Mouse (Mus musculus) hindbrain, embryonic 10.5 days (tissue): ENCODE data around the gene Dbx1. TPM values are rescaled to one million over a fixed set of nuclear protein-coding genes. Genes with fewer than 3 reads are reported as not detected.
A peak's percentile ranks its signal among the peaks of the same experiment; 100 is the strongest.

Experiments
- DNase-seq: peaks from one replicate; pipeline ENCODE4 v3.0.0-alpha.2; 2017; ENCODE audit warnings: low spot score
- H3K27ac ChIP-seq: fragments of 300-500 bp; sonication (generic); 2 replicates; pipeline ENCODE4 v1.5.1; 2016; ENCODE audit warnings: mild to moderate bottlenecking, moderate library complexity
- H3K27me3 ChIP-seq: fragments of 300-500 bp; sonication (generic); 2 replicates; pipeline ENCODE4 v1.6.1; 2016; ENCODE audit warnings: mild to moderate bottlenecking; ENCODE audit not compliant: poor library complexity, insufficient read depth, severe bottlenecking
- H3K36me3 ChIP-seq: fragments of 300-500 bp; sonication (generic); 2 replicates; pipeline ENCODE4 v1.6.1; 2016; ENCODE audit warnings: mild to moderate bottlenecking, moderate library complexity
- H3K4me1 ChIP-seq: fragments of 300-500 bp; sonication (generic); replicated peaks from 2 replicates; pipeline ENCODE4 v1.6.1; 2016; ENCODE audit warnings: mild to moderate bottlenecking
- H3K4me3 ChIP-seq: fragments of 300-500 bp; sonication (generic); 2 replicates; pipeline ENCODE4 v1.5.1; 2016; ENCODE audit warnings: mild to moderate bottlenecking, moderate library complexity
- H3K9me3 ChIP-seq: fragments of 300-500 bp; sonication (generic); 2 replicates; pipeline ENCODE4 v1.6.1; 2016; ENCODE audit warnings: mild to moderate bottlenecking, moderate library complexity
- WGBS: fragments of 180-500 bp; shearing (Covaris S2); methylation state at CpG from one replicate; pipeline ENCODE4 v1.1.7; 2016; 5-methylcytosine and 5-hydroxymethylcytosine counted together
- polyA plus RNA-seq: library from polyadenylated mRNA; unstranded; fragments of >200 nt; fragmentation: Nextera tagmentation; extraction: Ambion mirVana; gene quantifications from 2 replicates; pipeline ENCODE4 v1.2.1, GENCODE M21; 2016

Gene Dbx1
- polyA plus RNA-seq, 1 experiment from 2014 or later, result 42.0 TPM

DNA sequence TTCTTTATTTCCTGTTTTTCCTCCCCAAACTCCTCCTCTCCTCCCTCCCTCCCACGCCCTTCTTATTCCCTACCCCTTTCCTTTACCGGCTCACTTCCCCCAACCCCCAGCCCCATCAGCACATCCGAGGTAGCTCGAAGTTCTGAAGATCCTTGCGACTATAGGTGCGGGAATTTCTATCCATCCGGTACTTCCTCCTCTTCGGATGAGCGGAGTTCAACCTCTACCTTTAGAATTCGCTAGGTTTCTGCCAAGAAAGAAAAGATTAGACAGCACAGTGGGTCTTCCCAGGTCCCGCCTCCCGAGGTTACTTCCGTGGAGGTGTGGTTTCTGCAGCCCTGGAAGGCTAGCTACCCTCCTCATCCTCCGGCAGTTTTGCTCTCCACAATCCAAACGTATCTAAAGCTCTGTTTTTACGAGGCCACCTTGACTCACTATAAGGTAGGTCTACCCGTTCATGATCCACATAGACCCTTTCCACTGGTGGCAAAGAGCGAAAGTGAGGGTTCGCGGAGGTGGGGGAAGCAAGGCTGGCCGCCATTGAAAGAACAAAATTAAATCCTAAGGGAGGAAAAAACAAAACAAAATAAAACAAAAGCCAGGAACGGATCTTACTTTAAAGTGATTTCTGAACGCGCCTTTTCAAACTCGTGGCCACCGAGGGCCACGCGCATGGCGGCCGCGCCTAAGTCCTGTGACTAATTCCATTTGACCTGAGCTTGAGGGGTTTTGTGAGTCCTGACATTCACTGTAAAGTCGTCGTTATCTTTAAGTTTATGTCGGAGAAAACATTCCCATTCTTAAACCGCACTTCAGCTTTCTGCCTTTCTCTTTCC, 2.5 kb upstream of the Dbx1 start:
- peak; percentile 28 for DNase-seq
- peaks cover 100% of the 10 kb centered on the region for H3K27me3 ChIP-seq
- H3K27ac ChIP-seq, result peak overlapping the region; percentile 56; the same call in 1 of the 2 replicates
- peaks cover 33% of the 10 kb centered on the region for H3K4me1 ChIP-seq
- no peaks in the 10 kb centered on the region for H3K36me3 ChIP-seq
- H3K9me3 ChIP-seq, result no peaks in the 10 kb centered on the region
- peak overlapping the region; percentile 37 for H3K4me3 ChIP-seq
- 1% methylated on average over 35 of the region's 35 CpGs for WGBS

DNA sequence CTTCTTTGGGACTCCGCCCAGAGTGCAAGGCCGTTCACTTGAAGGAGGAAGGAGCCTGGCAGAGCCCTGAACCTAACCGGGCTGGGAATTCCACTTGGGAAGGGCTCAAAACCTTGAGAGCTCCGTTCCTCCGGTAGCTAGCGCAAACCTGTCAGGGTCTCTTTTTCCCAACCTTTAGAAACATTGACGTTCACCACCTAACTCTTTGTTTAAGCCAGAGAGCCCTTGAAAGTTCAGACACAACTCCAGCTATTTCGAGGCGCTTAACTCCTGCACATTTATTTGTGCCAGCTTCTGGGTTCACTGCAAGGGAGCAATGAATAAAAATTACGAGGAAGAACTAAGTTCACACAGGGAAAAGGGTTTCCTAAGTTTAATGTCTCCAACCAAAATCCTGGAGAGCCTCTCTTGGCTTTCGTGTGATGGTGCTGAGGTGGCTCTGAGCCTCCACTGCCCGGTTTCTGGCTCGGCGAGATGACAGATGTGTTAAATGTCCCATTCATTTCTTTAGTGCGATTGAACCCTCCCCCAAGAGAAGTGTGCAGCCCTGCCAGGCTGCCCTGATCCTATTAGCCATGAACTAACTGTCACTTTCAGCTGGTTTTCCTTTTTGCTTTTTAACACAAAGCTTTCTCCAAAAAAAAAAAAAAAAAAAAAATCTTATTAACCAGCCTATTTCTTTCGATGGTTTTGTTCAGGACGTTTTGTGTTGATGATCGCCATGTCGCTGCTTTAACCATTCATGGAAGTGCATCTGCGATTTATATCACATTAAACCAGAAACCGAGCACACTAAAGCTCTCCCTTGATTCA, 1.4 kb upstream of the Dbx1 start:
- under 1% methylated on average over 21 of the region's 21 CpGs for WGBS
- Histone ChIP-seq H3K9me3 (no peaks in the 10 kb centered on the region), H3K27ac (peak overlapping the region; percentile 46; the same call in 1 of the 2 replicates), H3K36me3 (no peaks in the 10 kb centered on the region), H3K4me1 (peaks cover 44% of the 10 kb centered on the region), H3K27me3 (peaks cover 100% of the 10 kb centered on the region), H3K4me3 (peak overlapping the region; percentile 50; the same call in 1 of the 2 replicates)
- DNase-seq, result peak; percentile 45

DNA sequence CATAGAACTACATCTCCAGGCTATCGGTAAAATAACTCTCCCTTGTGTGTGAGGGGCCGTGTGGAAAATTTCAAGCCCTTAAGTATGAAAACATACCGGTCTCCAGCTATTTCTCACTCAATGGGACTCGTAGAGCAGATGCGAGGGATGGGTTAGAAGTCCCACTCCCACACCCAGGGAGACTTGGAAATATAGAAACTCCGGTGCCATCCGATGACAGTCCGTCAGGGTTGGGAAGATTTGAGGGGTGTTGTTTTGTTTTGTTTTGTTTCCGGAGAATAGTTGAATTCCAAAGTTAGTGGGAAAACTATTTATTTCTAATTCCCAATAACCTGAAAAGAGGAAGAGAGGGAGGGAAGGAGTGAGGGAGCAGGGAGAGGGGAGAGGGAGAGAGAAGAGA, 632 bp upstream of the Dbx1 start:
- H3K4me3 ChIP-seq, result peak overlapping the region; percentile 50; the same call in 1 of the 2 replicates

DNA sequence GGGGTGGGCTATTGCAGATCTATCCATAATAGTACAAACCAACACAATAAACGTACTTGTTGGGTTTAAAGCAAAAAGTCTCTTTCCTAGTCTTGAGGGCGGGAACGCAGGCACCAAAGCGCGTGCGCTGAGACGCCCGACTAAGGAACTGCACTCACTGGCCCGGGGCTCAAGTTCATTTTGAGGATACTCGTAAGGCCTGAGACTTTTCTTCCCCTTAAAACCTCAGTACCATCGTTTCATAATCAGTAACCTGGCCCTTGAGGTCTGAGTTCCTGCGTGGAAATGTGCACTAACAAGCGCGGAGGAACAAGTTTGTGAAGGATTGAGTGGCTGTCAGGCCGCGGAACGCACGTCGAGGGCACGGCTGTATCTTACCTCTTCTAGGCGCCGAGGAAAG, 678 bp downstream of the Dbx1 start:
- 1% methylated on average over 22 of the region's 22 CpGs for WGBS
- peak overlapping the region; percentile 50 for H3K4me3 ChIP-seq
- peaks cover 56% of the 10 kb centered on the region for H3K4me1 ChIP-seq
- H3K27ac ChIP-seq, result peak overlapping the region; percentile 82
- DNase-seq, result peak; percentile 39
- peaks cover 100% of the 10 kb centered on the region for H3K27me3 ChIP-seq
- H3K36me3 ChIP-seq, result peaks cover 7% of the 10 kb centered on the region; the same call in 1 of the 2 replicates
- no peaks in the 10 kb centered on the region for H3K9me3 ChIP-seq

More for the DNA sequence above, 632 bp upstream of the Dbx1 start:
- H3K4me1 ChIP-seq, result peaks cover 52% of the 10 kb centered on the region
- WGBS, result 1% methylated on average over 9 of the region's 9 CpGs
- peaks cover 100% of the 10 kb centered on the region for H3K27me3 ChIP-seq
- no peaks in the 10 kb centered on the region for H3K9me3 ChIP-seq
- DNase-seq, result peak; percentile 20
- H3K36me3 ChIP-seq, result 0 out of 2 replicates have a peak, but pooled peaks cover 2% of the 10 kb centered on the region
- H3K27ac ChIP-seq, result peak overlapping the region; percentile 46; the same call in 1 of the 2 replicates

DNA sequence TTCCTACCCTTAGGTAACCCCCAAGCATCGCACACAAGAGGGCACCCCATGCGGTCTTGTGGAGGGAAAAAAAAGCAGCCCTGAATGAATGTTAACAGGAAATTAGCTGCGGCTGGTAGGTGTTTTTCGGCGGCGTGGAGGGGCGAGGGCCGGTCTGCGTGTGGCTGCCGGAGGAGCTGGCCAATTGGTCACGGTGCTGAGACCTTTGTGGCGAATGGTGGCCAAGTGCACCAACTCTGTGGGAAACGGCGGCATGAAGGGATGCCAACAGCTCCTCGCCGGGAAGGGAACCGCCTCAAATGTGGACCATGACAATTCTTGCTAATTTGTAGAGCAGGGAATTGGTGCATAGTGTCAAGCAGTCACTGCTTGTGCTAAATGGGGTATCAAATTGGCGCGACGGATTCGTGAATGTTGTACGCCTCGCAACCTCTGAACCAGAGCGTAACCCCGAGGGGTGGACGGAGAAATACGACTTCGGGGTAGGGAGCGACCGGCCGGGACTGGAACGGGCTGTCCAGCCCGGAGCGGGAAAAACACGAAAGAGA, 1.5 kb downstream of the Dbx1 start:
- Histone ChIP-seq H3K4me1 (peaks cover 56% of the 10 kb centered on the region), H3K27me3 (peaks cover 100% of the 10 kb centered on the region), H3K9me3 (no peaks in the 10 kb centered on the region), H3K4me3 (peak overlapping the region; percentile 50), H3K27ac (peak overlapping the region; percentile 82), H3K36me3 (peaks cover 7% of the 10 kb centered on the region; the same call in 1 of the 2 replicates)
- under 1% methylated on average over 35 of the region's 35 CpGs for WGBS
- peak; percentile 79 for DNase-seq

DNA sequence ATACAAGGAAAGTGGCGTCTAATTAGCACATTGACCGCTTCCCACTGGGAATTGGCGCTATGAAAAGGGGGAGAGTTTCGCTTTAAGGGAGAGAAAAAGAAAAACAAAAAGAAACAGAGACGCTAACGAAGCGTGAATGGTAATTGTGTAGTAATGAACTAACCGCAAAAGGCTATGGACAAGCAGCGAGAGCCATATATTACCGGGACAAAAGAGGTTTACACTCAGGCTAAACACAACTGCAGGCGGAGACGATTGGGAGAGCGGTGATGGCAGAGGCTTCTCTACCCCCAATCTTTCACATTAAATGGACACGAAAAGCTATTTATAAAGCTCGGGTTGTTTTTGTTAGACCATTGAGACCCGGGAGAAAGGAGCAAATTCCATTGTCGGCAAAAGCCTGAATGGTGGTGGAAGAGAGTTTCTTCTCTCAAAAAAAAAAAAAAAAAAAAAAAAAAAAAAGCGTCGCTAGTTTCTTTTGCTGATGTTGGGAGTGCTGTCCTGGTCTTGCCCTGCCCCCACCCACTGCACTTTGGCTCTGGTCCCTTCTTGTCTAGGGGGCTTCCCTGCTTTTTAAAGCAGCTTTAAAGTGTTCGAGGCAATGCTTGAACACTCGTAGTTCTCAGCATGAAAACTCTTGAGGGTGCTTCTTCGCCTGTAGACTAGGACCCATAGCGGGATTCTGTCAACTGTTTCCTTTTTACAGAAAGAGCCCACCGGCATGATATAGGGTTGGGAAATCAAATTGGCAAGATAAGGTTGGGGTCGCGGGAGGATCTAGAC, 2.2 kb downstream of the Dbx1 start:
- Histone ChIP-seq H3K36me3 (peaks cover 7% of the 10 kb centered on the region; the same call in 1 of the 2 replicates), H3K4me3 (peak overlapping the region; percentile 50), H3K4me1 (peaks cover 56% of the 10 kb centered on the region), H3K27me3 (peaks cover 100% of the 10 kb centered on the region), H3K27ac (peak overlapping the region; percentile 82), H3K9me3 (no peaks in the 10 kb centered on the region)
- DNase-seq, result peak; percentile 46
- WGBS, result under 1% methylated on average over 26 of the region's 26 CpGs

DNA sequence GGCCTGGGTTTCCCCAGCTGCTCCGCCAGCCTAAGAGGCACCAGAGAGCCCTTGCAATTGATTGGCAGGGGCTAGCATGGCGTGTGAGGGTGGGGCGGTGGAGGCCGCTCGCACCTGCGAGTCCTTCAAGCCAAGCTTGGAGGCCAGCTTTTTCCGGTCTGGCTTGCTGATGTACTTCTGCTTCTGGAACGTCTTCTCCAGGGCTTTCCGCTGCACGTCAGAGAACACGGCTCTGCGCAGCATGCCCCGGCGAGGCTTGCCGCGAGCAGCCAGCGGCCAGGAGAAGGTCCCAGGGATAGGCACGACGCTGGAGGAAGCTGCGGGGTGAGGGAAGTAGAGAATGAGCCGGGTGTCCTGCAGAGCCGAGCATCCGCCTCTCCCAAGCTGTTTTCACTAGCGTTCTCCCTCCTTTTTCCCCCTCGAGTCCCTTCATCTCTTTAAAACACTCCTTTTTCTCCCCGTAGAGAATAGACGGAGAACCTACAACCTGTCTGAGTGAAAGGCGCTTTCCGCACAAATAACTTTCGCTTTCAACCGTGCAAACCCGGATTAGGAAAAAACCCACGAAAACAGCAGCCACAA, 3.2 kb downstream of the Dbx1 start:
- H3K27me3 ChIP-seq, result peaks cover 100% of the 10 kb centered on the region
- peaks cover 49% of the 10 kb centered on the region for H3K4me1 ChIP-seq
- DNase-seq, result peak; percentile 57
- peaks cover 7% of the 10 kb centered on the region; the same call in 1 of the 2 replicates for H3K36me3 ChIP-seq
- peak overlapping the region; percentile 76 for H3K27ac ChIP-seq
- H3K9me3 ChIP-seq, result no peaks in the 10 kb centered on the region
- H3K4me3 ChIP-seq, result peak overlapping the region; percentile 50
- WGBS, result under 1% methylated on average over 33 of the region's 33 CpGs

DNA sequence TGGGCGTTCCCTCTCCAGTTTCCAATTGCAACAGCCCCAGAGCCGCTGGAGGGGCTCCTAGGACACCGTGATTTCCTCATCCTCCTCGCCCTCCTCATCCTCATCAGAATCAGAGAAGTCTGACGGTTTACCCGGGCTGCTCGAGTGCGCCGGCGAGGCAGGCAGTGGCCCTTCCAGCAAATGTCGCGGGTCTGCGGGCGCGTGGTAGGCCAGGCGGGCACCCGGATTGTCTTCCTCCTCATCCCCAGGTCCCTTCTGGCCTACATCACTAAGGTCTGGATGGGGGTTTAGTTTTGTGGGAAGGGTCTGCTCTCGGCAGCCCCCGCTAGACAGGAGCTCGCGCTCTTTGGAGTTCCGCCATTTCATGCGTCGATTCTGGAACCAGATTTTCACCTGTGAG, 4.3 kb downstream of the Dbx1 start:
- peak overlapping the region; percentile 50 for H3K4me3 ChIP-seq
- peaks cover 100% of the 10 kb centered on the region for H3K27me3 ChIP-seq
- H3K27ac ChIP-seq, result peak overlapping the region; percentile 64; the same call in 1 of the 2 replicates
- H3K9me3 ChIP-seq, result no peaks in the 10 kb centered on the region
- peaks cover 44% of the 10 kb centered on the region for H3K4me1 ChIP-seq
- DNase-seq, result peak; percentile 33
- 3% methylated on average over 24 of the region's 24 CpGs for WGBS
- H3K36me3 ChIP-seq, result peaks cover 7% of the 10 kb centered on the region; the same call in 1 of the 2 replicates

DNA sequence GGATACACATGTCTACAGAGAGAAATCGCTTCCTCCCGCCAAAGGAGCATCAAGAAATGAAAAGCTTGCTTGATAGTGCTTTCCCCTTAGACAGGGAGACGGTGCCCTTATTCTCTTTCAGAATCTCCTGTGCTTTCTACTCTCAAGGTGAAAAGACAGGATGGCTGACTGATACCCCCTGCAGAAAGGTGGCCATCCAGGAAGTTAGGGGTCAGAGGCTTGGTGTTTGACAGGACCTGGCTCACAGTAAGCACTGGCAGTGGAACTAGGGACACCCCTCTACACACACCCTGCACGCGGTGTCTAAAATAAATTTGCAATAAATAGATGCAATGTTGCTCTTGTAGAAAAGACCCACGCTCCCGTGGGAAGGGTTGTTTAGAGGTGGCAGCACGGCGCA, 4.8 kb downstream of the Dbx1 start:
- WGBS, result 11% methylated on average over 9 of the region's 9 CpGs
- no peak for DNase-seq
- Histone ChIP-seq H3K36me3 (peaks cover 7% of the 10 kb centered on the region; the same call in 1 of the 2 replicates), H3K27me3 (peaks cover 100% of the 10 kb centered on the region), H3K4me3 (peak overlapping the region; percentile 50), H3K9me3 (no peaks in the 10 kb centered on the region), H3K4me1 (peaks cover 43% of the 10 kb centered on the region), H3K27ac (peak overlapping the region; percentile 64; the same call in 1 of the 2 replicates)

DNA sequence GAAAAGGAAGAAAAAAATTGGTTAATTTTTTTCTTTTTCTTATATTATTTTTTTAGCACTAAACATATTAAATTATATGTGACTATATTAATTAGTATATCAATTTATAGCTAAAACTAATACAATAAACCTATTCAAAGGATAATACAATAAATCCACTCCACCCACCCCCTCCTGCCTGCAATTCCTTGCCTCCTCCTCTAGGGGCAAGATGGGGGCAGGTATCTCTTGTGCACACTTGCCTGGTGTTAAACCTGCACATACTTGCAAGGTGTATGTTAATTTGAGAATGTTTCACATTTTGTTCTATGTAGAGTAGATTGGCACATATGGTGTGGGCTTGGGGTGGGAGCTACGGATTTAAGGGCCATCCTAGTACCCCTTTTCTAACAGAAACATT, 16.5 kb downstream of the Dbx1 start:
- peaks cover 96% of the 10 kb centered on the region for H3K27me3 ChIP-seq
- H3K36me3 ChIP-seq, result no peaks in the 10 kb centered on the region
- 78% methylated on average over 1 of the region's 1 CpGs for WGBS
- H3K27ac ChIP-seq, result no peak overlapping the region
- no peaks in the 10 kb centered on the region for H3K9me3 ChIP-seq
- H3K4me3 ChIP-seq, result no peak overlapping the region
- 0 out of 2 replicates have a peak, but pooled peaks cover 5% of the 10 kb centered on the region for H3K4me1 ChIP-seq
- no peak for DNase-seq

DNA sequence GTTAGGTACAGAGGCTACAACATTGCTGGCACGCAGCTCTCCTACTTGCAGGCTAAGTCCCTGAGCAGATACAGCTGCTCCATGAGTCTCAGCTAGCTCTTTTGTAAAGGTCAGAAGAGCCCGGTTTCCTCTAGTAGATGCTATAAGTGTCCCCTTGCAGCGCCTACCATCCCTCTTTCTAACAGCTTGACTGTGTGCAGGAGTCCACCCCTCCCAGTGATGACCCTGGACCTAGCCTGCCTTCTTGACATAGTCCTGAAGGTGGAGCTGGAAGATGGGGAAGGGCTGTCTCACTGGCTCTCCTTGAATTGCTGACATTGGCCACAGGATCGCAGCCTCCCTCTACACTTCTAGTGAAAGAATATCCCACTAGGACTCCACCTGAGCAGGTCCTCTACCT, 19.6 kb downstream of the Dbx1 start:
- no peak for DNase-seq
- no peaks in the 10 kb centered on the region for H3K9me3 ChIP-seq
- 78% methylated on average over 4 of the region's 4 CpGs for WGBS
- no peak overlapping the region for H3K4me3 ChIP-seq
- H3K27ac ChIP-seq, result no peak overlapping the region; the same call in 1 of the 2 replicates
- 0 out of 2 replicates have a peak, but pooled peaks cover 5% of the 10 kb centered on the region for H3K4me1 ChIP-seq
- H3K27me3 ChIP-seq, result peaks cover 84% of the 10 kb centered on the region
- no peaks in the 10 kb centered on the region for H3K36me3 ChIP-seq
